Mouse (Mus musculus): ENCODE results near the gene Klhl2. TPM values are rescaled to one million over a fixed set of nuclear protein-coding genes. Genes with fewer than 3 reads are reported as not detected.

The Klhl2 gene
- total and polyA plus RNA-seq, 2 experiments from 2014 or later, result 31.4 to 44.8 TPM

GRCm38 (mm10) chr8:64847241-64847640, 2.6 kb downstream of the Klhl2 start:
- Histone ChIP-seq H3K27ac (ENCODE audit: low read depth, low read length) (no peak overlapping the region), H3K9me3 (ENCODE audit: low read length) (no peaks in the 10 kb centered on the region), H3K4me2 (ENCODE audit: low read depth, low read length, poor library complexity, severe bottlenecking) (peak overlapping the region; percentile 78), H3K4me1 (ENCODE audit: insufficient read depth, low read length) (peaks cover 10% of the 10 kb centered on the region; the same call in 1 of the 2 replicates), H3K4me3 (ENCODE audit: low read depth, low read length) (peak overlapping the region; percentile 92), H3K27me3 (ENCODE audit: insufficient read depth, low read length) (no peaks in the 10 kb centered on the region), H3K9ac (replicated peaks; ENCODE audit: low read length, poor library complexity, severe bottlenecking) (no peak overlapping the region), H3K36me3 (ENCODE audit: insufficient read depth, low read length) (no peaks in the 10 kb centered on the region)
- DNase-seq (ENCODE audit: low spot score) (no peak), ATAC-seq (ENCODE audit: low FRiP score) (no peak)
- TF ChIP-seq CTCF (IDR thresholded peaks at IDR 0.05), result no peak
- WGBS, result 49% methylated on average over 2 of the region's 2 CpGs

GRCm38 (mm10) chr8:64845314-64845713, 4.5 kb downstream of the Klhl2 start:
- DNase-seq (ENCODE audit: low spot score) (no peak), ATAC-seq (ENCODE audit: low FRiP score) (no peak)
- Histone ChIP-seq H3K27ac (ENCODE audit: low read depth, low read length) (no peak overlapping the region), H3K9me3 (ENCODE audit: low read length) (no peaks in the 10 kb centered on the region), H3K4me2 (ENCODE audit: low read depth, low read length, poor library complexity, severe bottlenecking) (no peak overlapping the region), H3K27me3 (ENCODE audit: insufficient read depth, low read length) (no peaks in the 10 kb centered on the region), H3K36me3 (ENCODE audit: insufficient read depth, low read length) (no peaks in the 10 kb centered on the region), H3K9ac (replicated peaks; ENCODE audit: low read length, poor library complexity, severe bottlenecking) (no peak overlapping the region), H3K4me1 (ENCODE audit: insufficient read depth, low read length) (peaks cover 10% of the 10 kb centered on the region; the same call in 1 of the 2 replicates), H3K4me3 (ENCODE audit: low read depth, low read length) (no peak overlapping the region)
- 71% methylated on average over 7 of the region's 7 CpGs for WGBS
- no peak for TF ChIP-seq CTCF (IDR thresholded peaks at IDR 0.05)

- no peaks in the 10 kb centered on the region for H3K36me3 ChIP-seq (ENCODE audit: insufficient read depth, low read length)
- no peak for ATAC-seq (ENCODE audit: low FRiP score)
- H3K27ac ChIP-seq (ENCODE audit: low read depth, low read length), result no peak overlapping the region
- H3K27me3 ChIP-seq (ENCODE audit: insufficient read depth, low read length), result no peaks in the 10 kb centered on the region
- H3K9me3 ChIP-seq (ENCODE audit: low read length), result no peaks in the 10 kb centered on the region
- no peak overlapping the region for H3K9ac ChIP-seq (replicated peaks; ENCODE audit: low read length, poor library complexity, severe bottlenecking)
- no peak for DNase-seq (ENCODE audit: low spot score)
- WGBS, result 80% methylated on average over 4 of the region's 4 CpGs
- no peak for TF ChIP-seq CTCF (IDR thresholded peaks at IDR 0.05)
- H3K4me2 ChIP-seq (ENCODE audit: low read depth, low read length, poor library complexity, severe bottlenecking), result no peak overlapping the region
- H3K4me3 ChIP-seq (ENCODE audit: low read depth, low read length), result no peak overlapping the region
- peaks cover 10% of the 10 kb centered on the region; the same call in 1 of the 2 replicates for H3K4me1 ChIP-seq (ENCODE audit: insufficient read depth, low read length)
These were observed 5.8 kb downstream of the Klhl2 start for GRCm38 (mm10) chr8:64844043-64844481.

- Histone ChIP-seq H3K4me3 (ENCODE audit: low read depth, low read length) (no peak overlapping the region), H3K4me2 (ENCODE audit: low read depth, low read length, poor library complexity, severe bottlenecking) (no peak overlapping the region), H3K9ac (replicated peaks; ENCODE audit: low read length, poor library complexity, severe bottlenecking) (no peak overlapping the region), H3K4me1 (ENCODE audit: insufficient read depth, low read length) (peaks cover 7% of the 10 kb centered on the region; the same call in 1 of the 2 replicates), H3K36me3 (ENCODE audit: insufficient read depth, low read length) (no peaks in the 10 kb centered on the region), H3K9me3 (ENCODE audit: low read length) (no peaks in the 10 kb centered on the region), H3K27ac (ENCODE audit: low read depth, low read length) (no peak overlapping the region), H3K27me3 (ENCODE audit: insufficient read depth, low read length) (no peaks in the 10 kb centered on the region)
- ATAC-seq (ENCODE audit: low FRiP score) (no peak), DNase-seq (ENCODE audit: low spot score) (no peak)
- no peak for TF ChIP-seq CTCF (IDR thresholded peaks at IDR 0.05)
- WGBS, result 85% methylated on average over 3 of the region's 3 CpGs
These were observed 6.6 kb downstream of the Klhl2 start for GRCm38 (mm10) chr8:64843168-64843567.

GRCm38 (mm10) chr8:64841747-64842406, 7.9 kb downstream of the Klhl2 start:
- Histone ChIP-seq H3K9ac (replicated peaks; ENCODE audit: low read length, poor library complexity, severe bottlenecking) (no peak overlapping the region), H3K27ac (ENCODE audit: low read depth, low read length) (no peak overlapping the region), H3K27me3 (ENCODE audit: insufficient read depth, low read length) (no peaks in the 10 kb centered on the region), H3K36me3 (ENCODE audit: insufficient read depth, low read length) (no peaks in the 10 kb centered on the region), H3K4me3 (ENCODE audit: low read depth, low read length) (no peak overlapping the region), H3K9me3 (ENCODE audit: low read length) (no peaks in the 10 kb centered on the region), H3K4me2 (ENCODE audit: low read depth, low read length, poor library complexity, severe bottlenecking) (no peak overlapping the region), H3K4me1 (ENCODE audit: insufficient read depth, low read length) (no peaks in the 10 kb centered on the region)
- 90% methylated on average over 13 of the region's 13 CpGs for WGBS
- TF ChIP-seq CTCF (IDR thresholded peaks at IDR 0.05), result no peak
- ATAC-seq (ENCODE audit: low FRiP score) (no peak), DNase-seq (ENCODE audit: low spot score) (no peak)

GRCm38 (mm10) chr8:64839628-64840027, 10.2 kb downstream of the Klhl2 start:
- DNase-seq (ENCODE audit: low spot score), result no peak
- no peak for TF ChIP-seq CTCF (IDR thresholded peaks at IDR 0.05)
- no peak for ATAC-seq (ENCODE audit: low FRiP score)

More at GRCm38 (mm10) chr8:64839628-64840027, 10.2 kb downstream of the Klhl2 start:
- Histone ChIP-seq H3K4me3 (ENCODE audit: low read depth, low read length) (no peak overlapping the region), H3K27ac (ENCODE audit: low read depth, low read length) (no peak overlapping the region), H3K4me2 (ENCODE audit: low read depth, low read length, poor library complexity, severe bottlenecking) (no peak overlapping the region), H3K9me3 (ENCODE audit: low read length) (no peaks in the 10 kb centered on the region), H3K36me3 (ENCODE audit: insufficient read depth, low read length) (no peaks in the 10 kb centered on the region), H3K27me3 (ENCODE audit: insufficient read depth, low read length) (no peaks in the 10 kb centered on the region), H3K4me1 (ENCODE audit: insufficient read depth, low read length) (peaks cover 3% of the 10 kb centered on the region; the same call in 1 of the 2 replicates), H3K9ac (replicated peaks; ENCODE audit: low read length, poor library complexity, severe bottlenecking) (no peak overlapping the region)
- 56% methylated on average over 6 of the region's 6 CpGs for WGBS

Measured in midbrain, postnatal 0 days (tissue).